Mouse (Mus musculus) stomach, postnatal 0 days (tissue): ENCODE data around the gene Cenpm. TPM values are rescaled to one million over a fixed set of nuclear protein-coding genes. Genes with fewer than 3 reads are reported as not detected.

Experiments used
- ATAC-seq: fragments of 200-750 bp; cut with Nextera tagmentation; 2 replicates; pipeline ENCODE4 v1.8.0; 2017; ENCODE audit not compliant: low FRiP score, low TSS enrichment
- DNase-seq: peaks from one replicate; pipeline ENCODE4 v3.0.0-alpha.2; 2016; ENCODE audit warnings: low spot score
- H3K27ac ChIP-seq: fragments of 300-500 bp; sonication (generic); replicated peaks from 2 replicates; pipeline ENCODE4 v1.5.1; 2014; ENCODE audit warnings: mild to moderate bottlenecking, control low read depth
- H3K27me3 ChIP-seq: fragments of 300-500 bp; sonication (generic); 2 replicates; pipeline ENCODE4 v1.6.1; 2014; ENCODE audit warnings: low read length; ENCODE audit not compliant: control insufficient read depth, insufficient read depth
- H3K36me3 ChIP-seq: fragments of 300-500 bp; sonication (generic); 2 replicates; pipeline ENCODE4 v1.6.1; 2014; ENCODE audit warnings: low read length, mixed read lengths; ENCODE audit not compliant: control insufficient read depth, insufficient read depth
- H3K4me1 ChIP-seq: fragments of 300-500 bp; sonication (generic); replicated peaks from 2 replicates; pipeline ENCODE4 v1.6.1; 2014; ENCODE audit warnings: antibody characterized with exemption; ENCODE audit not compliant: control insufficient read depth, insufficient read depth
- H3K4me2 ChIP-seq: fragments of 300-500 bp; sonication (generic); replicated peaks from 2 replicates; pipeline ENCODE4 v1.6.1; 2014; ENCODE audit warnings: low read depth, mild to moderate bottlenecking, control low read depth, moderate library complexity
- H3K4me3 ChIP-seq: fragments of 300-500 bp; sonication (generic); 2 replicates; pipeline ENCODE4 v1.5.1; 2014; ENCODE audit warnings: low read depth, low read length, control low read depth
- H3K9ac ChIP-seq: fragments of 300-500 bp; sonication (generic); 2 replicates; pipeline ENCODE4 v1.6.1; 2014; ENCODE audit warnings: mild to moderate bottlenecking, low read length, control low read depth, mixed read lengths
- H3K9me3 ChIP-seq: fragments of 300-500 bp; sonication (generic); 2 replicates; pipeline ENCODE4 v1.6.1; 2016; ENCODE audit warnings: low read length; ENCODE audit not compliant: control insufficient read depth
- CTCF ChIP-seq: IDR thresholded peaks from 2 replicates; pipeline ENCODE4 v1.5.1; 2016; ENCODE audit warnings: antibody characterized with exemption, low read depth, mild to moderate bottlenecking, moderate library complexity
- EP300 ChIP-seq: optimal IDR thresholded peaks from 2 replicates; pipeline ENCODE3; 2016; ENCODE audit warnings: antibody characterized with exemption
- WGBS: fragments of 180-500 bp; shearing (Covaris S2); extraction: QIAGEN DNeasy Blood & Tissue Kit; methylation state at CpG from one replicate; pipeline ENCODE4 v1.1.7; 2014; 5-methylcytosine and 5-hydroxymethylcytosine counted together
- polyA plus RNA-seq: library from polyadenylated mRNA; unstranded; fragments of >200 nt; fragmentation: Nextera tagmentation; extraction: Ambion mirVana; gene quantifications from 2 replicates; pipeline ENCODE4 v1.2.1, GENCODE M21; 2015

Gene Cenpm
- polyA plus RNA-seq, 1 experiment from 2014 or later = 27.0 TPM

GRCm38 (mm10) chr15:82229542-82230045 is 15.0 kb downstream of the Cenpm start:
- Histone ChIP-seq H3K4me1 (no peaks in the 10 kb centered on the region), H3K9ac (no peak overlapping the region), H3K27me3 (no peaks in the 10 kb centered on the region), H3K27ac (no peak overlapping the region), H3K9me3 (no peaks in the 10 kb centered on the region), H3K36me3 (no peaks in the 10 kb centered on the region), H3K4me2 (no peak overlapping the region), H3K4me3 (no peak overlapping the region)
- 35% methylated on average over 11 of the region's 11 CpGs for WGBS
- DNase-seq (no peak), ATAC-seq (no peak)
- TF ChIP-seq CTCF = no peak
- TF ChIP-seq EP300 = no peak

- H3K9ac ChIP-seq = no peak overlapping the region
- TF ChIP-seq CTCF (no peak), EP300 (no peak)
- WGBS = 87% methylated on average over 5 of the region's 5 CpGs
These were observed 18.8 kb downstream of the Cenpm start for GRCm38 (mm10) chr15:82225769-82226168.

GRCm38 (mm10) chr15:82224602-82225215 is 19.8 kb downstream of the Cenpm start:
- Histone ChIP-seq H3K4me2 (peak overlapping the region; percentile 63), H3K4me3 (peak overlapping the region; percentile 33; the same call in 1 of the 2 replicates), H3K9ac (no peak overlapping the region), H3K27me3 (no peaks in the 10 kb centered on the region), H3K36me3 (no peaks in the 10 kb centered on the region), H3K9me3 (no peaks in the 10 kb centered on the region), H3K4me1 (no peaks in the 10 kb centered on the region), H3K27ac (no peak overlapping the region)
- ATAC-seq (no peak), DNase-seq (no peak)
- TF ChIP-seq EP300 = no peak
- no peak for TF ChIP-seq CTCF
- WGBS = 41% methylated on average over 7 of the region's 7 CpGs

More at GRCm38 (mm10) chr15:82225769-82226168, 18.8 kb downstream of the Cenpm start:
- Histone ChIP-seq H3K4me1 (no peaks in the 10 kb centered on the region), H3K9me3 (no peaks in the 10 kb centered on the region), H3K36me3 (no peaks in the 10 kb centered on the region), H3K4me3 (no peak overlapping the region), H3K27ac (no peak overlapping the region), H3K4me2 (no peak overlapping the region), H3K27me3 (no peaks in the 10 kb centered on the region)
- DNase-seq (no peak), ATAC-seq (no peak)

GRCm38 (mm10) chr15:82223657-82224601 is 20.6 kb downstream of the Cenpm start, which contains the start of gene Tnfrsf13c:
Gene Tnfrsf13c (minus strand): TSS chr15:82224369.
- WGBS = 1% methylated on average over 41 of the region's 44 CpGs
- Histone ChIP-seq H3K9ac (peak within 1 kb of the TSS; percentile 35; the same call in 1 of the 2 replicates), H3K4me2 (peak within 1 kb of the TSS; percentile 63), H3K9me3 (no peaks in the 10 kb centered on the region), H3K36me3 (no peaks in the 10 kb centered on the region), H3K27me3 (no peaks in the 10 kb centered on the region), H3K27ac (no peak within 1 kb of the TSS), H3K4me3 (peak within 1 kb of the TSS; percentile 33), H3K4me1 (no peaks in the 10 kb centered on the region)
- TF ChIP-seq EP300 = no peak
- no peak for TF ChIP-seq CTCF
- ATAC-seq = no peak
- peak; percentile 37 for DNase-seq

GRCm38 (mm10) chr15:82223251-82223650 is 21.3 kb downstream of the Cenpm start:
- no peaks in the 10 kb centered on the region for H3K36me3 ChIP-seq
- H3K4me2 ChIP-seq = no peak overlapping the region
- 52% methylated on average over 7 of the region's 7 CpGs for WGBS
- no peaks in the 10 kb centered on the region for H3K27me3 ChIP-seq
- no peak for DNase-seq
- H3K4me1 ChIP-seq = no peaks in the 10 kb centered on the region
- no peak for ATAC-seq
- no peak for TF ChIP-seq CTCF
- TF ChIP-seq EP300 = no peak
- H3K27ac ChIP-seq = no peak overlapping the region
- no peak overlapping the region for H3K4me3 ChIP-seq
- H3K9ac ChIP-seq = no peak overlapping the region
- H3K9me3 ChIP-seq = no peaks in the 10 kb centered on the region
